Mouse (Mus musculus) ES-E14 (cell line): ENCODE measurements at regions not wholly inside any gene's neighbourhood (a gene's known extent, or its start where the extent isn't known, plus 50 kb on each side); places are given as distances from the start of the nearest gene placed in this dataset.
A peak's percentile ranks its signal among the peaks of the same experiment; 100 is the strongest.

Experiments used
- DNase-seq: peaks from one replicate; pipeline ENCODE4 v3.0.0-alpha.2; 2013; ENCODE audit warnings: low read depth, low spot score
- H3K27ac ChIP-seq: 2 replicates; pipeline ENCODE4 v1.5.1; 2012; ENCODE audit warnings: low read depth, mild to moderate bottlenecking, low read length, moderate library complexity, mixed read lengths; ENCODE audit not compliant: poor library complexity, insufficient read depth, severe bottlenecking
- H3K36me3 ChIP-seq: 2 replicates; pipeline ENCODE4 v1.6.1; 2012; ENCODE audit warnings: mild to moderate bottlenecking, low read length, moderate library complexity, mixed read lengths; ENCODE audit not compliant: control insufficient read depth, poor library complexity, insufficient read depth, severe bottlenecking
- H3K4me1 ChIP-seq, 2 experiments: fragments of 150-350 bp in 1 of 2; sonication (generic) in 1 of 2; 2 replicates each; pipeline ENCODE4 v1.6.1; 2012; ENCODE audit warnings: low read length in 2 of 2, mild to moderate bottlenecking in 1 of 2, mixed read lengths in 1 of 2; ENCODE audit not compliant: control insufficient read depth in 2 of 2, insufficient read depth in 2 of 2, poor library complexity in 1 of 2
- H3K4me3 ChIP-seq, 2 experiments: fragments of 150-350 bp in 1 of 2; sonication (generic) in 1 of 2; 2 replicates each; pipeline ENCODE4 v1.5.1; 2012; ENCODE audit warnings: low read length in 2 of 2, low read depth in 1 of 2, mild to moderate bottlenecking in 1 of 2, mixed read lengths in 1 of 2; ENCODE audit not compliant: insufficient read depth in 1 of 2, poor library complexity in 1 of 2, severe bottlenecking in 1 of 2
- H3K9ac ChIP-seq: 2 replicates; pipeline ENCODE4 v1.6.1; 2012; ENCODE audit warnings: low read depth, mild to moderate bottlenecking, low read length, mixed read lengths; ENCODE audit not compliant: poor library complexity, insufficient read depth, severe bottlenecking
- H3K9me3 ChIP-seq: fragments of 150-350 bp; sonication (generic); 2 replicates; pipeline ENCODE4 v1.6.1; 2012; ENCODE audit warnings: low read depth, mild to moderate bottlenecking, low read length; ENCODE audit not compliant: control insufficient read depth, insufficient read depth
- CHD2 ChIP-seq: IDR thresholded peaks from 2 replicates; pipeline ENCODE4 v1.6.1; 2014; ENCODE audit warnings: mild to moderate bottlenecking, low read depth, low read length, inconsistent platforms
- HCFC1 ChIP-seq: IDR thresholded peaks from 2 replicates; pipeline ENCODE4 v1.6.1; 2012; ENCODE audit warnings: low read length, inconsistent platforms, borderline replicate concordance; ENCODE audit not compliant: insufficient read depth
- MAFK ChIP-seq: IDR thresholded peaks from 2 replicates; pipeline ENCODE4 v1.6.1; 2014; ENCODE audit warnings: mild to moderate bottlenecking, low read depth, low read length, inconsistent platforms; ENCODE audit not compliant: insufficient read depth
- ZC3H11A ChIP-seq: IDR thresholded peaks from 2 replicates; pipeline ENCODE4 v1.6.1; 2012; ENCODE audit warnings: low read depth, mild to moderate bottlenecking, inconsistent platforms, low read length, borderline replicate concordance
- ZNF384 ChIP-seq: IDR thresholded peaks from 2 replicates; pipeline ENCODE4 v1.6.1; 2012; ENCODE audit warnings: low read depth, low read length, inconsistent platforms
- in situ Hi-C, 2 experiments: fragments of 600-800 bp; cut with MboI; formaldehyde crosslinking; loops; one replicate each; pipeline ENCODE4 v1.15.1; 2025; ENCODE audit warnings: low sequenced_read_pairs in 2 of 2, inconsistent platforms in 1 of 2; ENCODE audit not compliant: unreplicated experiment in 2 of 2

DNA sequence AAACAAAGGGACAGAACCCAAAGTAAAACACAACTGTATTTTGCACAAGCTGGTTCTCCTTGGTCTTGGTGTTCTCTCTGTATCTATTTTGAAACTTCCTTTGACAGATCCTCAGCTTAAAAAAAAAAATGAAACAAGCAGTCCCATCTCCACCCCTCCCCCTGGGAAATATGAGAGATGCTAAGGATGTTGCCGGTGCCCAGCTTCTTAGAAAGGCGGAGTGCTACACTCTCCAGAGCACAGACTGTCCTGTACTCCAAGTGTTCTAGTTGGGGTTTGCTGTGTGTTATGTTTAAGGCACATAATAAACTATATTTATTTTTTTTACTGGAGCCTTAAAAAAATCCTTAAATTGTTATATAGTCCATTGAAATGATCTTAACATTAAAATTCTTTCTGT lies 78.1 kb downstream of the Bod1 start:
- no peak for DNase-seq
- H3K9me3 ChIP-seq, result no peaks in the 10 kb centered on the region
- no peak overlapping the region for H3K4me3 ChIP-seq
- in situ Hi-C loops, result no loop called here
- no peak for TF ChIP-seq ZC3H11A
- no peaks in the 10 kb centered on the region for H3K4me1 ChIP-seq
- H3K36me3 ChIP-seq, result no peaks in the 10 kb centered on the region
- no peak overlapping the region for H3K27ac ChIP-seq
- no peak overlapping the region for H3K9ac ChIP-seq

DNA sequence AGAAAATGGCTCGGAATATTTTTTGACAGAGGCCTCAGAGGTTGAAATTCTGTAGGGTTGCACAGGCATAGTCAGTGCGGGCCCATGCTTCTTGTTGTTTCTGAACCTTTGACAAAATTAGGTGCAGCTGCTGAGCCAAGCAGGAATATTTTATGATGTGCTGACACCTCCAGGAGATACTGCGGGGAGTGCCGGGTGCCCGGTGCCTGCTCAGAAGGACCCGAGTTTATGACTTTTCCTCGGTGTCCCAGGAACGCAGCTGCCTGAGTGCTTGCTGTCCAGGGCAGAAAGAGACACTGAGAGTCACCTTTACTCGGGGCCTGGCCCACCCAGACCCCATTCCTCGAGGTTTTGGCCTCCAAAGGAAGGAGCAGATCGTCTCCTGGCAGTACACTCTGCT lies 79.6 kb downstream of the Bod1 start:
- DNase-seq, result no peak
- in situ Hi-C loops, result no loop called here
- Histone ChIP-seq H3K36me3 (no peaks in the 10 kb centered on the region), H3K4me1 (no peaks in the 10 kb centered on the region), H3K9ac (no peak overlapping the region), H3K4me3 (peak overlapping the region in 1 of 2 experiments; percentile 60; a peak in 3 of 4 replicates), H3K27ac (no peak overlapping the region), H3K9me3 (no peaks in the 10 kb centered on the region)
- TF ChIP-seq CHD2 (no peak), ZC3H11A (no peak), MAFK (no peak), HCFC1 (no peak)

DNA sequence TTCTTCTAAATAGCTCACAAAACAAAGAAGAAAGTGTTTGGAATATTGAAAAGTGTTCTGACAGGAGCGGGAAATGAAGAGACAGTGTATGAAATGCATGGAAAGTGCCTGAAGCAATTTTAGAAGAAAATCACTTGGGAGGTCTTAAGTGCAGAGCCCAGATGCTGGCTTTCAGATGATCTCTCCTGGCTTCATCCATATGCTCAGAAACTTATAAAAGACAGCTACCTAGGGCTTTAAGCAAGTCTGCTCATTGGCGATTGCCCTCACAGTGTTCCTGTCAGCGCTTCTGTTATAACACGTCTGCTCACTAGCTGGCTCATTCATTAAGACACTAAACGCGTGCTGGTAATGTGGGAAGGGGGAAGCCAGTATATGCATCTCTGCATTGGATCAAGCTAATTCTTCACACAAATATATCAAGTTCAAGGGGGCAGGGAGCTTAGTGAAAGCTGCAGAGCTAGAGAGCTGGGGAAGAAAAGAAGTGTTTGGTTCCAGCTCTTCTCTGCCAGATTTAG lies 80.6 kb downstream of the Bod1 start:
- in situ Hi-C loops, result no loop called here
- H3K4me1 ChIP-seq, result no peaks in the 10 kb centered on the region
- DNase-seq, result no peak
- no peaks in the 10 kb centered on the region for H3K36me3 ChIP-seq
- H3K27ac ChIP-seq, result no peak overlapping the region
- peak overlapping the region in 1 of 2 experiments; percentile 60; a peak in 2 of 4 replicates for H3K4me3 ChIP-seq
- TF ChIP-seq ZNF384, result no peak
- TF ChIP-seq CHD2, result no peak
- no peak for TF ChIP-seq MAFK
- no peak for TF ChIP-seq HCFC1
- TF ChIP-seq ZC3H11A, result no peak
- H3K9me3 ChIP-seq, result no peaks in the 10 kb centered on the region
- H3K9ac ChIP-seq, result no peak overlapping the region

DNA sequence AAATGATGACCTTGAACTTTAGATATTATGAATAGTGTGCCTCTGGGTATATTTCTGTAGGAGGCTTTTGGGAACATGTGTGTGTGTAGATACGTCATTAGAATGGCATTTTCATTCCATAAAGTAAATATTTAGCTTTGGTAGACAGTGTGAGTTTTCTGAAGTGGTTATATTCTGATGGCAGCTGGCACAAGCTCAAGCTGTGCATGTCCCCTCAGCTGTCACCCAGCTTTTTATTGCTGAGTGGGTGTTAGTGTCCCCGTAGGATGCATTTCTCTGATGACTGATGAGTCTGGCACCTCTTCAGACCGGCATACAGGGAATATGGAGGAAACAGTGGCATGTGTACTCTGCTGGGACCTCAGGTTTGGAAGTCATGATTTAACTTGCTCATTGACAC lies 96.7 kb downstream of the Bod1 start:
- DNase-seq, result no peak
- H3K27ac ChIP-seq, result no peak overlapping the region
- no peaks in the 10 kb centered on the region for H3K4me1 ChIP-seq
- H3K4me3 ChIP-seq, result no peak overlapping the region
- H3K9ac ChIP-seq, result no peak overlapping the region
- no peaks in the 10 kb centered on the region for H3K36me3 ChIP-seq
- no peaks in the 10 kb centered on the region for H3K9me3 ChIP-seq
- in situ Hi-C loops, result no loop called here
- TF ChIP-seq MAFK, result no peak
- no peak for TF ChIP-seq HCFC1

DNA sequence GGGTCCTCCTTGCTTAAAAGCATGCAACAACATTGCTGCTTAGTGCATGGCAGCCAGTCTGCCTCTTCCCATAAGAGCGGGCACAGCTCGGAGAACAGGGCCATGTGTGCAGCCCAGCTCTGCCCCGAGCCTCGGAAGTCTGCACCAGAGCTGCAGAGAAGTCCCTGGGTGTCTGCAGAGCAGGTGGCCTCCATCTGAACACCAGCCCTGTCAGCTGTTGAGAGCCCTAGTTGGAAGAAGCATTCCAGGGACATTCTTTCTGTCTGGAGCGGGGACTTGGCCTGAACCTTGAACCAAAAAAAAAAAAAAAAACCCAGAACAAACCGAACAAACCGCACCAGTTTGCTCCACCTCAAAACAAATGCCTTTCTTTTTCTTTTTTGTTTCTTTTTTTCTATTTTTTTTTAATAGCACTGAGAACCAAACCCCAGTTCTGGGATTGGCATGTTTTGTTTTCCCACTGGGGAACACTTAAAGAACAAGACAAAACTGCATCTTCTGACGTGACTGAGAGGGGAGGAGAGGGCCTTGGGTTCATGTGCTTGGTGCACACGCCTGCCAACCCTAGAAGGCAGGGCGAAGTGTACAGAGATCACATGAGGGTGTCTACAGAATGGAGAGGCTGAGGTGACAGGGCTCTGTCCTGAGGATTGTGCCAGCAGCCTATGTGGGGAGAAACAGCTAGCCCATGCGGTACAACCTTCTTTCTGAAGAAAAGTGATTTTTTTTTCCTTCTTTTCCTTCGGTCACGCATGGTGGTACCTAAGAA lies 106.8 kb downstream of the Bod1 start:
- in situ Hi-C loops, result no loop called here
- DNase-seq, result no peak
- H3K4me3 ChIP-seq, result no peak overlapping the region

More for the DNA sequence above, 106.8 kb downstream of the Bod1 start:
- Histone ChIP-seq H3K9me3 (no peaks in the 10 kb centered on the region), H3K36me3 (no peaks in the 10 kb centered on the region), H3K27ac (no peak overlapping the region), H3K4me1 (no peaks in the 10 kb centered on the region), H3K9ac (no peak overlapping the region)
- no peak for TF ChIP-seq CHD2
- TF ChIP-seq ZC3H11A, result no peak
- 0 out of 2 replicates have a peak, but pooled peaks have one; percentile 33 for TF ChIP-seq ZNF384
- TF ChIP-seq HCFC1, result no peak
- no peak for TF ChIP-seq MAFK
